Mouse (Mus musculus) regulatory T cell (primary cell): ENCODE results near the gene Rsph9.

Source experiments
- in situ Hi-C: fragments of 300-600 bp; cut with MboI, MseI; formaldehyde crosslinking; loops from one replicate; pipeline ENCODE4 v1.15.1; 2025; ENCODE audit warnings: high pct_unique_total_duplicates

Gene Rsph9

DNA sequence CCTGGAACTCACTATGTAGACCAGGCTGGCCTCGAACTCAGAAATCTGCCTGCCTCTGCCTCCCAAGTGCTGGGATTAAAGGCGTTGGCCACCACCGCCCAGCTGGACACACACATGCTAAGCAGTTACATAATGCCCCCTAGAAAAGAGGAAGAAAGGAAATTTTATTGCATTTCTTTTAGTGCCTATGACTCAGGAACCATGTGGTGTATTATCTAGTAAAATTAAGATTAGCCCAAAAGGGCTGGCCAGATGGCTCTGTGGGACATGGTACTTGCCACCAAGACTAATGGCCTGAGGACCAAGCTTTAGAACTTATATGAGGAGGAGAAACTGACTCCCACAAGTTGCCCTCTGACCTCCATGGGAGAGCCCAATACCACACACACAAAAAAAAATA is 4.1 kb downstream of the Rsph9 start:
- in situ Hi-C loops: no loop called here

DNA sequence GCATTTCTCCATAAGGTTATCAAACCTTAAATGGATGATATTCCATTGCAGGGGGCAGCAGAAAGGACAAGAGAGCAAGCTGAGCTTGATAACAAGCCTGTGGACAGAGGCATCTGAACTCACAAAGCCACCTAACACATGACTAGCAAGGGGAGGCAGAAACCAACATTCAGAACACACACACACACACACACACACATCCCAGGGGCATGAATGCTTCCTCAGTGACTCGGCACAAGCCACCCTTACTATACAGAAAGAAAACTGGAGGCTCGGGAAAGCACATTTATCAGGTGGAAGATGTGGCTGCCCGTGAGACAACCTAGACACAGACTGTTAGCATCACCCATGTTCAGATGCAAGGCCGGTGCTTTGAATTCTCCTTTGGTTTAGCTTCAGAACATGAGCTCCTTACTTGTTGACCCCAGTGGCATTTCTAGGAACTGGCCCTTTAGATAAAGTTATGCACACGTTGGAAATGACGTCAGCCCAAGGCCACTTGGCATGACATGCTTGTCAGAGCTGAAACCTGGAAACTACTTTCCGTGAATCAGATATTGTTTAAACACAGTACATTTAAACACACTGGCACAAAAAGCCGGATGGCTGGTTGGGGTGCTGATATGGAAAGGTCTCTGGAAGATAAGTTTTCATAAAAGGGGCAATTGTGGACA is 5.3 kb downstream of the Rsph9 start:
- in situ Hi-C loops: no loop called here

DNA sequence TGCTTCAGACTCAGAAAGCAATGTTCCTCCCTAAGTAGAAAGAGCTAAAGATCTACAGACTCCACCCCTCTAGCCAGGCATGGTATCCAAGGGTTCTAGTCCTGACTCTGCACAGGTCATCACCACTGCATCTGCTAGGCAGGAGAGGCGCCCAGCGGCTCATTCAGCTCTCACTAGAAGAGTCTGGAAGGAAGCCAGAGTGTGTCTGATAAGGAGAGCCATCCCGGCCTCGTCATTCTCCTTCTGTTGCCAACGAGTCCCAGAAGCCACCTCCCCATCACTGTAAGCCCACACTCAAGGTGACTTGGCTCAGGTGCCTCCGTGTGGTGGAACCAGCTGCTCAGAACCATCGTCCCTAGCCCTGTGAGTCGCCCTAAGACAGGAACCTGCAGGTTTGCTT is 11.2 kb downstream of the Rsph9 start:
- in situ Hi-C loops: no loop called here

DNA sequence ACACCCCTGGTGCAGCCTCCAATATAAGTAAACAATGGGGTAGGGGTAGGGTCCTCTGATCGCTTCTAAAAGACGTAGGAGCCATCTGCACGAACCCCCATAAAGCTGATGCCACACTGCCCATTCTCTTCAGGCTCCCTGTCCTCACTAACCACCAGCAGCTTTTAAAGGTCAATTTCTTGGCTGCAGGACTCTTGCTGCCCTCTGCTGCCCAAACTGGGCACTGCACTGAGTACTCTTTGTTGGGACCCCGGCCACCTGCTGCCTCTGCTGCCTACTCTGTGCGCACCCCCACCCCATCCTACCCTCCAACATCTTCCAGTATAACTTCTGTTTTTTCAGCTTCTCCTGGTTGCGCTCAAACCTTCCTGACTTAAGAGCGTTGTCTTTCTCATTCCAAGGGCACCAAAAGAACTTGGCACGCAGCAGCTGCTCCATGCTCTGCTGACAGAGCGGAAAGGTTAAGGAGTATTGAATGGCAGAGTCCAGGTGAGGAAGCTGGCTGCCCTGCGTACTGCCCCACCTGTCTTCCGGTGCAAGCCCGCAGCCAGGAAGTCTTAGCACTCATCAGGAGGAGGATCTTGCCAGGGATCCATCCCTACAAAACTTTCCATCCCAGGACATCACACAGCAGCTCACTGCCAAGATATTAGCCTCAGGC is 11.8 kb downstream of the Rsph9 start:
- in situ Hi-C loops: no loop called here

DNA sequence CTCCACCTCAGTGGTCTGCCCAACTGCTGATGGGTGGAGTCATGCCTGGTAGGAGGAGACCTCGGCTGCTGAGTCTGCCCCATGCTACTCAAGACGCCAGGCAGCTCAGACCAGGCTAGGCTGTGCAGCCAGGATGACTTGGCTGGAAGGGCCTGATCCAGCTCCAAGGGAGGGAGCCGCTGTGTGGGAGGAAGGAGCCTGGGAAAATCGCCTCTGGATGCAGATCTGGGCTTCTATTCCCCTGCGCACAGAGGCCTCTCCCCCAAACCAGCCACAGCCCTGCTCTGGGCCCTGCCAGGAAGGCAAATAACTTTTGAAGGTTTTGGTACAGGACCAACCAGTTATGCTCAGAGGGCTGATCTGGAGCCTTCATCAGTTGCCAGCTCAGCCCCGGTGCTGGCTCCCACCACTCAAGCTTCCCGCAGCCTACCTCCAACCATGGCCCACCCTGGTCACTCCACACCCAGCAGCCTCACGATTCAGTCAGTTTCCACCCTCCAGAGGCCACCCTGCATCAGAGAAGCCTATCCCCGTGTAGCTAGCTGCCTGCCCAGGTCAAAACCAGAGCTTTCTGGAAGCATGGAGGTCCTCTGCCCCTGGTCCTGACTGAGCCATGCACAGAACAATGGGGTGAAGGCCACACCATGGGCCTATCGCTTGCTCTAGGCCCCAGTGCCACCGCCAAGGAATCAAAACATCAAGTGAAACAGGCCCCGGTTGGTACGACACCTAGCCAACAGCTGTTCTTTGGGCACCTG is 14.1 kb downstream of the Rsph9 start:
- in situ Hi-C loops: no loop called here

DNA sequence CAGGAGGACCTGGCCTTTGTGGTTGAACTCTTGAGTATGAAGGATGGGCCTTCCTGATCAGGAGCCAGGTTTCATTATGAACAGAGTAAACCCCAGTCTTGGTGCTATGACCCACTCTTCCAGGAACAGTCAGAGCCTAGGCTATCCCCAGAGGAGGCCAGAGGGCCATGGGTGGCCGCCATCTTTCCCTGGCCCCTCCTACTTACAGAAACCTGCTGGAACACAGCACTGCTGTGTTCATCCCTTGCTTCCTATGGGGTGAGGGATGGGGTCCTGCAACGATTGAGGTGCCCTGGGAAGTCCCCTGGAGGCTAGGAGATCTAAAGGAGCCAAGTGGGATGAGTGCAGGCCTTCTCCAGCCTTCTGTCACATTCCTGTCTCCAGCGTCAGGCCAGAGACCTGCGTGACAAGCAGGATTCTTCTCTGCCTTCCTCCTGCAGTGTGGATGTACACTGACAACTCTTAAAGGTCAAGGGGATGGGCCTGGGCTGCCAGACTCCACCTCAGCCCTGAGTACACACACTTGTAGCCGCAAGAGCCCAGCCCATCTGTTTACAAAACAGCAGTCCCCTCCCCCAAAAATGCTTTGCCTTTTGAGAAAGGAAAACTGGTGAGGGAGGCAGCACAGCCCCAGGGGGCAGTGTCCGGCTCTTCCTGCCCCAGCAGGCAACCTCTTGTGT is 16.1 kb downstream of the Rsph9 start:
- in situ Hi-C loops: no loop called here

DNA sequence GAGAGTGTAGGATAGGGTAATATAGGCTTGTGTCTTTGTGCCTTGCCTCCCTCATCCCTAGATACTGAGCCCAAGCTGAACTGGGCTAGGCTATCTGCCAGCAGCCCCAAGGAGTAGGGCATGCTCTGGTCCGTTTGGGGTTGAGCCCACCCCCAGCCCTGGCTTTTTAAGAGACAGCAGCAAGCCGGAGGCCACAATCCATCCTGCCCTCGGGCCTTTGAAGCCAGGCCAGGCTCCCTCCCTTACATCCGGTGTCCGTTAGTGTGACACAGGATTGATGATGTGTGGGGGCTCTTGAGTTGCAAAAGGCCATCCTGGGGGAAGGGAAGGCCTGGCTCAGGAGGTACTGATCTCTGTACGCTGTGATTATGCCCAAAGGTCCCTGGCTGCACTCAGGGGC is 17.4 kb downstream of the Rsph9 start:
- in situ Hi-C loops: no loop called here

DNA sequence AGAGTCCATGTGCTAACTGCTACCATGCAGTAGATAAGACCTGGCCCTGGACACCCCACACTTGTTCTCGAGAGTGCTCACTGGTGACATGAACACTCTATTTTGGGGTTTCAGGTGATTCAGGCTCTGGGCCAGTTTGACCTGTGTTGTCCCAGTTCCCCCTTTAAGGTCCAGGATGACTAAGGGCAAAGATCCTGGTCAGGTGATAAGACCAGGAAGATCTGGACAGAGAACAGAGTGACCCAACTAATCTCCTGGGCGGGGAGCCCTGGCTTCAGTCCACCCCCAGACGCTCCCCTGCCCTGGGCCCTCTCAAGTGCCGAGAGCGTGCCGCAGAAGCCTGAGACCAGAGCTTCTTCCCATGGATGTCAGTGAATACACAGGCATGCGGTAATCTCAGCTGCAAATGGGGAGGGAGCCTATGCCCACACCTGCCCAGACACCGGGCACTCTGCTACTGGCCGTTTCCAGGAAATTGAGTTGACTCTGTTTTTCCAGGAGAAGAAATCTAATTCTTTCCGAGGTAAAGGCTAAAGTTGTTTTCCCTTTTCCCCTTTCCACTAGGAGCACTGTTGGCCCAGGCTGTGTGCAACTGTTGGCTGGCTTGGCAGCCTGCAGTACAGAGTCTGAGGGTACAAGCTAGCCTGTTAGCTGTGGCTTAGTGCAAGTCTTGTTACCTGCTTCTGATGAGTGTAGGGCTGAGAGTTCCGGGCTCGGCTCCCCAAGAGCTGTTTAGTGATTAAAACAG is 19.9 kb downstream of the Rsph9 start:
- in situ Hi-C loops: no loop called here

DNA sequence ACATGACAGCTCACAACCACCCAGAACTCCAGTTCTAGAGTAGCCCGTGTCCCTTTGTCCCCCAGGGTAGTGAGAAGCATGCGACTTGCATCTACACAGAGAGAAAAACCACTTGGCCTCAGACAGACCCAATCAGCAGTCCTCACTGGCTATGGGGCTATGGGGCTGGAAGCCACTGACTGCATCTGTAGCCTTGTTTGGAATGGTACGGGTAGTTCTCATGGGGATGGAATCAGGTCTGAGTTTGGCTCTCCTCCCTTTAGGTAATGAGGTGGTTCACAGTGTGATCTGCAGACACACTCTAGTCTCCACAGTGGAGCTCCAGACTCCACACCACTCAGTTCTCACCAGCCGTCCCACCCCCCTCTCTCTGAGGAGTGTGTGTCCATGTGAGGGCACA is 20.7 kb downstream of the Rsph9 start:
- in situ Hi-C loops: no loop called here

DNA sequence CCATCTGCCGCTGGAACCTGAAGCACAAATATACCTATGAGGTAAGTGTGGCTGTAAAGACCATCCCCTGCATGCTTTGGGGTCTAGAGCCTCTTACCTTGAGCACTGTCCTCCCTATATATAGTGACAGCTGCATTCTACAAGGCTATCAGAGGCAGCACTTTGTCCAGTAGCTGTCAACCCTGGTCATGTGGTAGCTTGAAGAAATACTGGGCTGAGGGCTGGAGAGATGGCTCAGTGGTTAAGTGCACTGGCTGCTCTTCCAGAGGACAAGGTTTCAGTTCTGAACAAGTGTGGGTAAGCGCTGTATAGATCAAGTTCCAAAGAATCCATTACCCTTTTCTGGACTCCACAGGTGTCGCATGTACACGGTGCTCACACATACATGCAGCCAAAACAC is 21.2 kb downstream of the Rsph9 start:
- in situ Hi-C loops: no loop called here

DNA sequence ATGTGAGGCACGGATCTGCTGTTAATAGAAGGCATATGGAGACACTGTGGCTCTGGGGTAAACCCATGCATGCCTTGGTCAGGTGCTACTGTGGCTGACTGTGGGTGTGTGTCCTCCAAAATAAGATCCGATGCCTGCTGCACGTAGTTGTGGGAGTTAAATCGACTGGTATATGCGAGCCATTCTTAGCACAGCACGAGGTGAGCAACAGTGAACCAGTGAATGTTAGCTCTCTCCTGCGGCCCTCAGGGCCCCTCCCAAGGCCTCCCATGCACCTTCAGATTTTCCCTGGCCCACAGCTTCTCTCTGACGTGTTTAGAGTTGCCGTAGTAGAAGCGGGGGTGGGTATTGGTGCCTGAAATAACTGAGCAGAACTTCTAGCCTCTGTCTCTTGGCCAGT is 24.4 kb downstream of the Rsph9 start:
- in situ Hi-C loops: loop anchor here (5.0 kb wide), 1 partner anchor 392 kb away; no protein-coding TSS in a partner anchor

DNA sequence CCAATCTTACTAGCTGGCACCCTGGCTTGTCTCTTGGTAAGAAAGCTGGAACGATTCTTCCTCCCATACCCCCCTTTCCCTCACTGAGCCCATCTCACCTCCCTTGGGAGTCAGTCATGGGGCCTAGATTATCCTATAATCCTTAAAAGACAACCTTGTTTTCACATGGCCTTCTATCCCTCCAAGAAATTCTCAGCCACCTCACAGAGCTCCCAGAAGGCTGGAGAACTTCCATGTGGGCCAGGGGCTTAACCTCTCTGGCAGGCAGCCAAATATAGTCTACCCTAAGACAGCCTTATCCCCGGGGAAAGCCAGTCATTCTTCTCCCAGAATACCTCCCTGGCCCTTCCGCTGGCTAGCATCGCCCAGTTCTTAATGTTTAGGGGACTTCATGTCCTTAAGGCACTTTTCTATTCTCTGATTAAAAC is 25.6 kb downstream of the Rsph9 start:
- in situ Hi-C loops: loop anchor here (5.0 kb wide), 1 partner anchor 391 kb away; no protein-coding TSS in a partner anchor

DNA sequence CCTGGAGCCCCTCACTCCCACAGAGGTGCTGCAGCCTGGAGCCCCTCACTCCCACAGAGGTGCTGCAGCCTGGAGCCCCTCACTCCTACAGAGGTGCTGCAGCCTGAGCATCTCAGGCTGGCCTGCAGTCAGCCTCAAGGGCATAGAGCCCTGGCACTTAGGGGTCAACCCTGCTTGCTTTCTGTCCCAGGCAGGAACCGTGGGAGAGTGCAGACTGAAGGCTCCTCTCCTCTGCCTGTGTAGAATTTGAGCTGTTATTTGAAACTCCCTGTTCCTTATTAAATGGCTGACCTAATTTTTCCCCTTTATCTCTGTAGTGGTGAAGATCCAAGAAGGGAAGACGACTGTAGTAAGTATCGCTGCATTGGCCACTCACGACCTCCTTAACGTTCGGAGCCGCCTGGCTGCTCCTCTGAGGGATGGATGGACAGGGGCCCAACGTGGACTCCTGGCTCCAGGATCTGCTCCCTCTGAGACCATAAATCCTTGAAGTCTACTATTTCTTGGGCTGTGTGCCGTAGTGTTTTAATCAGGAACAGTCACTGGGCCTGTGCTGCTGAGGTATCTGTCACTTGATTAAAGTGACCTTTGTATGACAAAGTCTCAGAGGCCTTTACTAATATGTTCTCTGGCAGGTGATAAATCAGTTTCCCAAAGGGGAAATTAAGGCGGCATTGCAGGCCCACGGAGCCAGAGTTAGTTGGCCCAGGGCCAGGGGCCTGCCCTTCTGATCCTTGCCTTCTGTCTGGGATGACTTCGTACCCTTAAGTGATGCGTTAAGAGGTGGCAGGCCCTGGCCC is 26.2 kb downstream of the Rsph9 start:
- in situ Hi-C loops: loop anchor here (5.0 kb wide), 1 partner anchor 391 kb away; no protein-coding TSS in a partner anchor

DNA sequence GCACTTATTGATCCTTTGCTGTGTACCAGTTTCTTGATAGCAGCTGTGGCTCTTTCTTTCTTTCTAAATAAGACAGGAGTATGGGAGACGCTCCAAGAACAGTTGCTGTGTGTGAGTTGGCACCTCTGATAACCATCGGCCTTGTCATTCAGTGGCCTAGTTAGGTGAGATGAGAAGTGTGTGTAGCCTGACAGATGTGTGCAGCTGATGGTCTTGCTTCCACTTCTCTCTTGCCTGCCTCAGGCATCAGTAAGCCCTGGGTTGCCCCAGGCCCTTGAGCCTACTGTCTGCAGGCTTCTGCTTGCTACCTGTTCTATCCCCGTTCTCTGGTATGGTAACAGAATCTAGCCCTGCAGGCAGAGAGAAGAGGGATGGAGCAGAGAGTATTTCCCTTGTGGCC is 27.1 kb downstream of the Rsph9 start:
- in situ Hi-C loops: loop anchor here (5.0 kb wide), 1 partner anchor 390 kb away; no protein-coding TSS in a partner anchor

DNA sequence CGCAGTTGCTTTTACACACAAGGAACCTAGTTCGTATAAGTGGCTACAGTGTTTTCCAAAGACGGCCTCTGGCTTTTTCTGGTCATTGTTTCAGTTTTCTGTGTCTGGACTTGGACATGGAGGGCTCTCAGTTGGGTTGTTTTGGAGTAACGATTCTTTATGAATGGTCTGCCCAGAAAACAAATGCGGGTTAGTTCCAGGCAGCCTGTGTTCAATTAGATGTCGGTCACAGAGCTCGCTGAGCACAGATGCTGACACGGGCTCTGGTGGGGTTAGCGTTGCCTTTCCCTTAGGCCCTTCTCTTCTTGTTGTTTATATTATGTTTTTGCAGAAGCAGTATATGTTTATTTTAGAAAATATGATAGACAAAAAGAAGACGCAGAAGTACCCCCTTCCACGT is 27.9 kb downstream of the Rsph9 start:
- in situ Hi-C loops: loop anchor here (5.0 kb wide), 1 partner anchor 389 kb away; no protein-coding TSS in a partner anchor

DNA sequence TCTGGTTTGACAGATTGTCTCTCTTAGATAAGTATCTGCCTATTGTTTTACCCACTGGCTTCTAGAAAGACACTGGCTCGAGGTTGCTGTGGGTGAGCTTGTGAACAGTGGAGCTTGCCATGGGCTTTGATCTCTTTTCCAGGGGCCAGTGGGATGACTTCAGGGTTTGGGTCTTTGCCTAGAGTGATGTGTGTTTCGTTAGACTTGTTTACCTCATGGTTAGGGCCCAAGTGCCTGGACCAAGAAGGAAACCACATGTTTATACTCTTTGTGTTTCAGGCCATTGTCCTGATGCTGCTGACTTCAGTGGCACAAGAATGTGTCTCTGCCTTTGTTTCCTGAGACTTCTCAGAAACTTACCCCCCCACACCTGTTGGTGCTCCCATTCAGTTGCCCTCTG is 28.5 kb downstream of the Rsph9 start:
- in situ Hi-C loops: loop anchor here (5.0 kb wide), 1 partner anchor 388 kb away; no protein-coding TSS in a partner anchor

DNA sequence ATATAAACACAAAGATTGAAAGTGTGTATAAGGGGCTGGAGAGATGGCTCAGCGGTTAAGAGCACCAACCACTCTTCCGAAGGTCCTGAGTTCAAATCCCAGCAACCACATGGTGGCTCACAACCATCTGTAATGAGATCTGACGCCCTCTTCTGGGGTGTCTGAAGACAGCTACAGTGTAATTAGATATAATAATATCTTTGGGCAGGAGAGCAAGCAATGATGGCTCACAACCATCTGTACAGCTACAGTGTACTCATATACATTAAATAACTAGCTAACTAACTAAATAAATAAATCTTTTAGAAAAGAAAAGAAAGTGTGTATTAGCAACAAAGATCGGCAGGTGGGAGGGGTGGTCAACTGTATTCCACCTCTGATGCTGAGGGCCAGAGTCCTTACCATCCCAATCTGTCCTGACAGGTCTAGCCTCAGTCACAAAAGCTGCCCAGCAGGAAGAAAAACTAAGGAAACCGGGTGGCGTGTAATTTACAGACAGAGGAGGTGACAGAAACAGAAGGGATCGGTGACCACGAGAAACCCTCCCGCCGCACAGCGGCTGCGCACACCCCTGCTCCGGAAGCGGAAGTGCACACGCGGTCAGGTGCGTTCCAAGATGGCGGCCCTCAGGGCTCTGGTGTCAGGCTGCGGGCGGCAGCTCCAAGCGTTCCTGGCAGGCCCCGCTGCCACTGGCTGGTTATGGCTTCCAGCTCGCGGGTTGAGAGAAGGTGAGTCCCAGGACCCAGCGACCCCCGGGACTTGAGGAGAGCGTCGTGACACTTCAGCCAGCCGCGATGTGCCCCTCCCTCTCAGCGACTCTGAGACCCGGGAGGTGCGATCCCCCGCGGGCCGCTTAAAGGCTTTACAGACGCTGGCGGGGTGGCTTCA is 33.4 kb downstream of the Rsph9 start, which contains the start of gene Mrps18a:
Gene Mrps18a, plus strand, starts transcription at position 585 of the 888 bp plus-strand sequence.
- in situ Hi-C loops: no loop called here

DNA sequence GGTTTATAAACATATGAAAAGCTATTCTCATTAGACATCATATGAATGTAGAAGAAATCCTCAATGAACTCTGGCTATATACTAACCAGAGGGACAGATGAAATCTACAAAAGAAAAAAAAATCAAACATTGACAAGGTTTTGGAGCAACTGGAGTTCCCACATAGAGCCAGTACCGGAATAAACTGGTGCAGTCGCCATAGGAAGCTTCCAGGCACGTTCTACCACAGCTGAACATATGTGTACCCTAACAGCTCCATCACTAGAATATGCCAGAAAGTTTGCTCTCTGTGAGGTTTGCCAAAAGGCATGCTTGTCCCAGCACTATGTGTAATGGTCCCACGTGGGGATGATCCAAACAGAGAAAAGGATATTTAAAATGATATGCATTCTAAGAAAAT is 35.7 kb downstream of the Rsph9 start:
- in situ Hi-C loops: no loop called here

DNA sequence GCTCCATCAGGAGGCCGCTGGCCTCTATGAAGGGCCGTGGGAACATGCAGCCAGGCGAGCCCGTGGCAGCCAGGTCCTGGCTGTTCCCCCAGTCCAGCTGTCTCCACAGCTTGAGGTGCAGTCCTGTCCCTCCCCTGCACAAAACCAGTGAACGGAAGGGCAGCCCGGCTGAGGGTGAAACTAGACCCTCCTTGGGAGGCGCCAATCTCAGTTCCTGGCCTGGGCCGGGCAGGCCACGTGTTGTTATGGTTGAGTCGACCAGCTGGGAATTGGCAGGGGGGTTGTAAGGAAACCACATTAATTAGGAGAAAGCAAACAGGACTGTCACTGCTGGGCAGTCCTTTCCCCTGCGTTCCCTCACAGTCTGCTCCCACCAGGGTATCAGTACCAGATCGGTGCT is 39.5 kb downstream of the Rsph9 start:
- in situ Hi-C loops: no loop called here
